Mouse (Mus musculus) G1E (cell line): ENCODE results near the gene Dennd2a.

Experiments used
- CTCF ChIP-seq: IDR thresholded peaks from 2 replicates; pipeline ENCODE4 v1.5.1; 2012; ENCODE audit warnings: low read depth, low read length, inconsistent platforms, mixed read lengths
- TAL1 ChIP-seq: conservative IDR thresholded peaks from 2 replicates; pipeline ENCODE4 v1.6.1; 2012; ENCODE audit warnings: low read depth, low read length, inconsistent platforms, mixed read lengths

DNA sequence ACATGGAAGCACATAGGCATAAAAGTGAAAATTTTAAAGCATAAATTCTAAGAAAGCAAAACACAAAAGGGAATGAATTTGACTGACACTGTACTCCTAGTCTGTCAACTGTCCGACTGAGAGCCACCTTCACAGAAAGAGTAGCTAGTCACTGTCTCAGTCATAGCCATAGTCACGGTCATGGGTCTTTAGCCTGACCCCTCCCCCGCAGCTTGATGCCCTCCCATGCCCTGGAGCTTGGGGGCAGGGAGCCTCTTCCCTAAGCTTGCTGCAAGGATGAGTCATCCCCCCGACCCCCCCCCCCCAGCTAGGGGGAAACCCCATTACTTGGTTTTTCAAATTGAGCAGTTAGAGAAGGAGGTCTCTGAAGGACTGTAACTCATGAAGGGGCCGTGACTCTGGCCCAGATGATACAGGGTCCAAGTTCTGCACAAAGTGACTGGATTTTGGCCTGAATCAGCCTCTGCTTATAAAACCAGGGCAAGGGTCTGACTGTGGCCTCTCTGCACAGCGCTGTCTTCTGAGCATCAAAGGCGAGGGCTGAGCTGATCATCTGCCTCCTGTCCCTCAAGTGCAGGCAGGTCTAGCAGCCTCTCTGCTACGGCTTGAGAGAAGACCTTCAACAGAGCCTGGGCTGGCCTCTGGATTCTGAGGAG lies 5.6 kb downstream of the Dennd2a start:
- no peak for TF ChIP-seq CTCF
- no peak for TF ChIP-seq TAL1
